Comparison of ENCODE assay signal across 23 mouse cellular contexts in genomic region chr4:148610631-148611364, GRCm38 (mm10). TPM values are rescaled to one million over a fixed set of nuclear protein-coding genes. Genes with fewer than 3 reads are reported as not detected.
DNase-seq lines count a peak whose midpoint lies in the region; ATAC-seq and TF ChIP-seq lines count a peak whose summit lies in the region.
"Had no signal": no experiment of that assay in that cellular context is flagged by ENCODE, and none has a peak within 500 bp of the region (broad histone marks: within the 10 kb centered on the region; RNA-seq: fewer than 3 reads in every experiment).

No protein-coding gene starts in this region.

- peaks cover 56% of the 10 kb centered on the region for H3K36me3 ChIP-seq in heart, embryonic 10.5 days
- H3K36me3 ChIP-seq in heart, adult 2 months (ENCODE audit: control insufficient read depth, insufficient read depth, low read length) = peaks cover 16% of the 10 kb centered on the region
- H3K36me3 ChIP-seq in kidney, postnatal 0 days (ENCODE audit: insufficient read depth, low read length) = peaks cover 8% of the 10 kb centered on the region; the same call in 1 of the 2 replicates
- peaks cover 26 to 58% of the 10 kb centered on the region in 2 experiments for H3K36me3 ChIP-seq in CH12.LX (replicated peaks in 1 of 2; ENCODE audit: control insufficient read depth in 1 of 2, insufficient read depth in 1 of 2, low read length in 1 of 2)
- H3K36me3 ChIP-seq in myocyte (ENCODE audit: control insufficient read depth, insufficient read depth) = peaks cover 39% of the 10 kb centered on the region
- H3K36me3 ChIP-seq in midbrain, embryonic 14.5 days (ENCODE audit: control insufficient read depth, insufficient read depth, low read length) = peaks cover 50% of the 10 kb centered on the region

- peaks cover 11% of the 10 kb centered on the region; the same call in 1 of the 2 replicates for H3K4me1 ChIP-seq in heart, embryonic 10.5 days
- H3K4me1 ChIP-seq in heart, adult 2 months (ENCODE audit: control insufficient read depth, insufficient read depth, low read length) = no peaks in the 10 kb centered on the region; the same call in 1 of the 2 replicates
- H3K4me1 ChIP-seq in kidney, postnatal 0 days (replicated peaks; ENCODE audit: insufficient read depth, low read length) = 0 out of 2 replicates have a peak, but pooled peaks cover 5% of the 10 kb centered on the region
- H3K4me1 ChIP-seq in CH12.LX (ENCODE audit: control insufficient read depth in 1 of 2, insufficient read depth in 2 of 2) = peaks cover 0 to 3% of the 10 kb centered on the region in 2 experiments; a peak in 1 of 4 replicates
- no peaks in the 10 kb centered on the region for H3K4me1 ChIP-seq in midbrain, embryonic 14.5 days (ENCODE audit: control insufficient read depth, insufficient read depth, low read length)

- H3K4me2 ChIP-seq in kidney, postnatal 0 days (ENCODE audit: low read length) = no peak overlapping the region
- no peak overlapping the region for H3K4me2 ChIP-seq in CH12.LX (ENCODE audit: insufficient read depth, low read depth, poor library complexity, severe bottlenecking)
- H3K4me2 ChIP-seq in myocyte (ENCODE audit: low read depth) = no peak overlapping the region
- H3K4me2 ChIP-seq in midbrain, embryonic 14.5 days (ENCODE audit: low read length) = no peak overlapping the region
- H3K4me2 ChIP-seq: embryonic facial prominence, embryonic 13.5 days; forebrain, embryonic 12.5 days; hindbrain, embryonic 15.5 days had no signal

- in situ Hi-C loops in CH12.LX (cut with MboI; ENCODE audit: low pct_ligation_motif_present, low pct_unique_long_range_greater_than_20kb, low sequenced_read_pairs) = loop anchor here (25.0 kb wide), 1 partner anchor 448 kb away; the partner anchor contains the start of genes Fbxo2, Fbxo44 and Fbxo6

- TF ChIP-seq POLR2A in heart, adult 2 months (IDR thresholded peaks at IDR 0.05; ENCODE audit: insufficient read depth, low read depth, low read length) = no peak
- TF ChIP-seq POLR2A in CH12.LX (IDR thresholded peaks at IDR 0.05; ENCODE audit: low read depth, low read length) = peak; percentile 5; the same call in 1 of the 2 replicates
- no peak for TF ChIP-seq POLR2A in myocyte (IDR thresholded peaks at IDR 0.05; ENCODE audit: insufficient read length, low read depth)

- dilution Hi-C loops in CH12.LX (cut with MboI; ENCODE audit: extremely low pct_ligation_motif_present, extremely low pct_unique_long_range_greater_than_20kb, low sequenced_read_pairs) = no loop called here

- intact Hi-C loops in heart, adult 2 months (cut with DNase I) = no loop called here

- ATAC-seq in kidney, postnatal 0 days (replicated peaks; ENCODE audit: low FRiP score, low read depth) = no peak
- no peak for ATAC-seq in midbrain, embryonic 14.5 days (ENCODE audit: low FRiP score, low TSS enrichment)
- ATAC-seq: forebrain, embryonic 16.5 days had no signal

- H3K27ac ChIP-seq in heart, embryonic 10.5 days = no peak overlapping the region
- H3K27ac ChIP-seq in heart, adult 2 months = no peak overlapping the region
- 0 out of 2 replicates have a peak overlapping the region, but pooled peaks have one; percentile 31 for H3K27ac ChIP-seq in kidney, postnatal 0 days
- H3K27ac ChIP-seq in CH12.LX (ENCODE audit: insufficient read depth, low read depth) = no peak overlapping the region
- H3K27ac ChIP-seq in midbrain, embryonic 14.5 days (replicated peaks; ENCODE audit: low read depth, low read length) = no peak overlapping the region
- H3K27ac ChIP-seq: embryonic facial prominence, embryonic 13.5 days; hindbrain, embryonic 15.5 days had no signal

- H3ac ChIP-seq in myocyte (ENCODE audit: control insufficient read depth, insufficient read length) = no peak overlapping the region

- TF ChIP-seq EP300 in heart, adult 2 months (IDR thresholded peaks at IDR 0.05; ENCODE audit: insufficient read depth, low read depth, low read length) = no peak
- TF ChIP-seq EP300 in CH12.LX (IDR thresholded peaks at IDR 0.05; ENCODE audit: low read length) = no peak

- no peaks in the 10 kb centered on the region for H3K27me3 ChIP-seq in heart, embryonic 10.5 days (ENCODE audit: insufficient read depth, poor library complexity, severe bottlenecking)
- no peaks in the 10 kb centered on the region for H3K27me3 ChIP-seq in heart, adult 2 months (ENCODE audit: control insufficient read depth, insufficient read depth, low read length)
- no peaks in the 10 kb centered on the region for H3K27me3 ChIP-seq in kidney, postnatal 0 days (ENCODE audit: insufficient read depth, low read length)
- H3K27me3 ChIP-seq in CH12.LX (replicated peaks) (no peaks in the 10 kb centered on the region), myocyte (ENCODE audit: control insufficient read depth, insufficient read depth, insufficient read length) (no peaks in the 10 kb centered on the region)
- no peaks in the 10 kb centered on the region for H3K27me3 ChIP-seq in midbrain, embryonic 14.5 days (ENCODE audit: control insufficient read depth, insufficient read depth, low read length)
- H3K27me3 ChIP-seq: embryonic facial prominence, embryonic 13.5 days; forebrain, embryonic 12.5 days; hindbrain, embryonic 15.5 days had no signal

- H3K9ac ChIP-seq in heart, adult 2 months (ENCODE audit: low read depth, low read length) = no peak overlapping the region
- no peak overlapping the region for H3K9ac ChIP-seq in kidney, postnatal 0 days (ENCODE audit: low read depth, low read length)
- no peak overlapping the region for H3K9ac ChIP-seq in CH12.LX (ENCODE audit: insufficient read depth, low read depth)
- H3K9ac ChIP-seq in midbrain, embryonic 14.5 days (replicated peaks; ENCODE audit: low read length) = no peak overlapping the region
- H3K9ac ChIP-seq: embryonic facial prominence, embryonic 13.5 days; forebrain, embryonic 12.5 days; hindbrain, embryonic 15.5 days had no signal

- WGBS in heart, embryonic 10.5 days = 72% methylated on average over 5 of the region's 5 CpGs
- 55% methylated on average over 5 of the region's 5 CpGs for WGBS in heart, adult 2 months
- WGBS in kidney, postnatal 0 days = 66% methylated on average over 5 of the region's 5 CpGs
- WGBS in midbrain, embryonic 14.5 days = 78% methylated on average over 5 of the region's 5 CpGs

- no peak overlapping the region for H3K4me3 ChIP-seq in heart, embryonic 10.5 days
- no peak overlapping the region for H3K4me3 ChIP-seq in heart, adult 2 months
- no peak overlapping the region for H3K4me3 ChIP-seq in kidney, postnatal 0 days (replicated peaks; ENCODE audit: low read depth, low read length)
- H3K4me3 ChIP-seq in CH12.LX (replicated peaks in 1 of 3; ENCODE audit: low read depth in 2 of 3, low read length in 2 of 3, poor library complexity in 1 of 3) (no peak overlapping the region), myocyte (no peak overlapping the region)
- H3K4me3 ChIP-seq in midbrain, embryonic 14.5 days (replicated peaks; ENCODE audit: low read depth, low read length) = no peak overlapping the region
- H3K4me3 ChIP-seq: embryonic facial prominence, embryonic 13.5 days; forebrain, embryonic 12.5 days; hindbrain, embryonic 15.5 days had no signal

- no peaks in the 10 kb centered on the region for H3K9me3 ChIP-seq in heart, embryonic 10.5 days
- H3K9me3 ChIP-seq in kidney, postnatal 0 days (replicated peaks; ENCODE audit: low read length) = no peaks in the 10 kb centered on the region
- H3K9me3 ChIP-seq in CH12.LX (replicated peaks; ENCODE audit: low read length) = no peaks in the 10 kb centered on the region
- H3K9me3 ChIP-seq in midbrain, embryonic 14.5 days (ENCODE audit: control insufficient read depth, low read length) = no peaks in the 10 kb centered on the region
- H3K9me3 ChIP-seq: embryonic facial prominence, embryonic 13.5 days; forebrain, embryonic 12.5 days; G1E; hindbrain, embryonic 15.5 days had no signal

- H3K79me2 ChIP-seq in heart, adult 2 months (replicated peaks; ENCODE audit: control insufficient read depth, insufficient read depth, low read length) = no peaks in the 10 kb centered on the region
- H3K79me2 ChIP-seq in CH12.LX (replicated peaks; ENCODE audit: control insufficient read depth, extremely low read depth, insufficient read depth, poor library complexity, severe bottlenecking) (no peaks in the 10 kb centered on the region), myocyte (ENCODE audit: control insufficient read depth, insufficient read depth) (no peaks in the 10 kb centered on the region)

- TF ChIP-seq RAD21 in CH12.LX (IDR thresholded peaks at IDR 0.05; ENCODE audit: low read depth, low read length) = no peak

- TF ChIP-seq CTCF in heart, adult 2 months (IDR thresholded peaks at IDR 0.05) = no peak
- TF ChIP-seq CTCF in kidney, postnatal 0 days (IDR thresholded peaks at IDR 0.05; ENCODE audit: low read depth) = no peak
- TF ChIP-seq CTCF in CH12.LX (conservative IDR thresholded peaks at IDR 0.05 in 1 of 2, IDR thresholded peaks at IDR 0.05 in 1 of 2; ENCODE audit: low read depth in 2 of 2, low read length in 2 of 2) = no peak

- DNase-seq in heart, embryonic 10.5 days (ENCODE audit: low spot score) = peak; percentile 48
- no peak for DNase-seq in heart, adult 2 months
- no peak for DNase-seq in kidney, postnatal 0 days (ENCODE audit: low spot score)
- no peak for DNase-seq in kidney, adult 11 months
- DNase-seq in CH12.LX (ENCODE audit: extremely low read depth) = no peak
- DNase-seq in midbrain, embryonic 14.5 days = no peak
- DNase-seq: adrenal gland, postnatal 14 days; cerebellum, adult 11-12 months; cerebellum, adult 9-11 months; cerebellum, postnatal 36 days; gastrocnemius, postnatal 14 days; heart, postnatal 36 days had no signal

RNA-seq across cellular contexts. Expression of gene Masp2, which starts 8.4 kb away (rescaled TPM):
- 0.27 and 0.82 TPM in 2 replicates for polyA plus RNA-seq in heart, embryonic 10.5 days (2016; fragmentation: Nextera tagmentation; extraction: Ambion mirVana)
- total RNA-seq in heart, adult 2 months (2021) = under 1 TPM; 0.29 to 0.52 TPM
- polyA plus RNA-seq in heart, adult 2 months (2012; rRNA removed) = 0.47 and 2.3 TPM in 2 replicates
- polyA plus RNA-seq in kidney, postnatal 0 days (2015; fragmentation: Nextera tagmentation; extraction: Ambion mirVana) = 0.15 TPM in 1 of 2 replicates, not detected in the other
- total RNA-seq in CH12.LX (2012; rRNA removed) (0.85 and 1.3 TPM in 2 replicates), CH12.LX (2014; rRNA removed) (0.11 TPM in 1 of 2 replicates, not detected in the other)
- polyA plus RNA-seq in CH12.LX (2012; ENCODE audit: insufficient read length, low read depth) (0.21 TPM in 1 of 2 replicates, not detected in the other), myocyte (2012; fragmentation: generic; extraction: Trizol) (0.43 TPM)
- 0.51 and 1.00 TPM in 2 replicates for polyA plus RNA-seq in midbrain, embryonic 14.5 days (2014; fragmentation: Nextera tagmentation; extraction: Ambion mirVana)
- polyA plus RNA-seq: heart, postnatal 0 days had no signal

RNA-seq across cellular contexts. Expression of gene Tardbp, which starts 16.0 kb away (rescaled TPM):
- 238 and 301 TPM in 2 replicates for polyA plus RNA-seq in heart, embryonic 10.5 days (2016; fragmentation: Nextera tagmentation; extraction: Ambion mirVana)
- total RNA-seq in heart, adult 2 months (2021) = 100 to 1,000 TPM; 116 to 119 TPM
- polyA plus RNA-seq in heart, adult 2 months (2012; rRNA removed) = 70.5 and 156 TPM in 2 replicates
- polyA plus RNA-seq in kidney, postnatal 0 days (2015; fragmentation: Nextera tagmentation; extraction: Ambion mirVana) = 241 and 281 TPM in 2 replicates
- total RNA-seq in CH12.LX (2012; rRNA removed) (176 and 238 TPM in 2 replicates), CH12.LX (2014; rRNA removed) (341 and 403 TPM in 2 replicates)
- polyA plus RNA-seq in CH12.LX (2012; ENCODE audit: insufficient read length, low read depth) (617 and 618 TPM in 2 replicates), myocyte (2012; fragmentation: generic; extraction: Trizol) (109 TPM)
- 105 and 106 TPM in 2 replicates for polyA plus RNA-seq in midbrain, embryonic 14.5 days (2014; fragmentation: Nextera tagmentation; extraction: Ambion mirVana)

RNA-seq across cellular contexts. Expression of gene Srm, which starts 19.5 kb away (rescaled TPM):
- 197 and 306 TPM in 2 replicates for polyA plus RNA-seq in heart, embryonic 10.5 days (2016; fragmentation: Nextera tagmentation; extraction: Ambion mirVana)
- 10 to 100 TPM; 14.8 to 16.8 TPM for total RNA-seq in heart, adult 2 months (2021)
- 20.4 and 21.9 TPM in 2 replicates for polyA plus RNA-seq in heart, adult 2 months (2012; rRNA removed)
- 122 and 125 TPM in 2 replicates for polyA plus RNA-seq in kidney, postnatal 0 days (2015; fragmentation: Nextera tagmentation; extraction: Ambion mirVana)
- total RNA-seq in CH12.LX (2012; rRNA removed) (151 and 213 TPM in 2 replicates), CH12.LX (2014; rRNA removed) (127 and 136 TPM in 2 replicates)
- polyA plus RNA-seq in CH12.LX (2012; ENCODE audit: insufficient read length, low read depth) (521 and 640 TPM in 2 replicates), myocyte (2012; fragmentation: generic; extraction: Trizol) (103 TPM)
- 146 and 171 TPM in 2 replicates for polyA plus RNA-seq in midbrain, embryonic 14.5 days (2014; fragmentation: Nextera tagmentation; extraction: Ambion mirVana)

RNA-seq across cellular contexts. Expression of gene Gm572, which starts 32.3 kb away (rescaled TPM):
- not detected in 2 replicates for polyA plus RNA-seq in heart, embryonic 10.5 days (2016; fragmentation: Nextera tagmentation; extraction: Ambion mirVana)
- 1 to 10 TPM; 4.5 to 5.0 TPM for total RNA-seq in heart, adult 2 months (2021)
- polyA plus RNA-seq in heart, adult 2 months (2012; rRNA removed) = 1.9 and 4.1 TPM in 2 replicates
- not detected in 2 replicates for polyA plus RNA-seq in kidney, postnatal 0 days (2015; fragmentation: Nextera tagmentation; extraction: Ambion mirVana)
- not detected in 2 replicates for total RNA-seq in CH12.LX (2012; rRNA removed)
- not detected in 2 replicates for total RNA-seq in CH12.LX (2014; rRNA removed)
- not detected in 2 replicates for polyA plus RNA-seq in CH12.LX (2012; ENCODE audit: insufficient read length, low read depth)
- 0.16 TPM for polyA plus RNA-seq in myocyte (2012; fragmentation: generic; extraction: Trizol)
- not detected in 2 replicates for polyA plus RNA-seq in midbrain, embryonic 14.5 days (2014; fragmentation: Nextera tagmentation; extraction: Ambion mirVana)
- total RNA-seq: adrenal gland, adult 18-20 months; adrenal gland, postnatal 14 days; G1E had no signal
- polyA plus RNA-seq: embryonic facial prominence, embryonic 13.5 days; forebrain, embryonic 12.5 days; forebrain, embryonic 16.5 days; frontal cortex, adult 2 months; G1E; gonadal fat pad, adult 2 months; hindbrain, embryonic 11.5 days; hindbrain, embryonic 15.5 days had no signal

RNA-seq across cellular contexts. Expression of gene Exosc10, which starts 52.6 kb away (rescaled TPM):
- 82.7 and 90.1 TPM in 2 replicates for polyA plus RNA-seq in heart, embryonic 10.5 days (2016; fragmentation: Nextera tagmentation; extraction: Ambion mirVana)
- total RNA-seq in heart, adult 2 months (2021) = 10 to 100 TPM; 38.7 to 39.6 TPM
- 21.9 and 27.2 TPM in 2 replicates for polyA plus RNA-seq in heart, adult 2 months (2012; rRNA removed)
- polyA plus RNA-seq in kidney, postnatal 0 days (2015; fragmentation: Nextera tagmentation; extraction: Ambion mirVana) = 52.4 and 57.4 TPM in 2 replicates
- total RNA-seq in CH12.LX (2012; rRNA removed) = 61.8 and 75.4 TPM in 2 replicates
- 36.7 and 40.1 TPM in 2 replicates for total RNA-seq in CH12.LX (2014; rRNA removed)
- polyA plus RNA-seq in CH12.LX (2012; ENCODE audit: insufficient read length, low read depth) = 90.7 and 108 TPM in 2 replicates
- 37.0 TPM for polyA plus RNA-seq in myocyte (2012; fragmentation: generic; extraction: Trizol)
- 76.5 and 93.2 TPM in 2 replicates for polyA plus RNA-seq in midbrain, embryonic 14.5 days (2014; fragmentation: Nextera tagmentation; extraction: Ambion mirVana)
